ENCODE assay signal across 8 mouse cellular contexts in the genomic region with DNA sequence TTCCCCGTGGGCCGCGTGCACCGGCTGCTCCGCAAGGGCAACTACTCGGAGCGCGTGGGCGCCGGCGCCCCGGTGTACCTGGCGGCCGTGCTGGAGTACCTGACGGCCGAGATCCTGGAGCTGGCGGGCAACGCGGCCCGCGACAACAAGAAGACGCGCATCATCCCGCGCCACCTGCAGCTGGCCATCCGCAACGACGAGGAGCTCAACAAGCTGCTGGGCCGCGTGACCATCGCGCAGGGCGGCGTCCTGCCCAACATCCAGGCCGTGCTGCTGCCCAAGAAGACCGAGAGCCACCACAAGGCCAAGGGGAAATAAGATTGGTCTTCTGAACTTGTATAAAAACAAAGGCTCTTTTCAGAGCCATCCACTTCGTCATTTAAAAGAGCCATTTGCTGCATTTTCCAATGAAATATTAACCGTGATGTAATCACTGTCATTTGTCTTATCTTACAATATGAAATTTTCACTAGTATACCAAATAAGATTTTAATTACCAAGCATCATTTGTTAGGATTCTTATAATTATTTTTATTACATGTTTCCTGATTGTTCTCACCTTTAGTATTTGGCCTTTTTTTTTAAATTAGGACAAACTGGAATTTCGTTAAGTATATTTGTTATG. TPM values are rescaled to one million over a fixed set of nuclear protein-coding genes. Genes with fewer than 3 reads are reported as not detected.
DNase-seq lines count a peak whose midpoint lies in the region; ATAC-seq and TF ChIP-seq lines count a peak whose summit lies in the region.
"Not testable (repeated sequence)": the region's sequence is repeated elsewhere in the genome, so short reads cannot be mapped to it uniquely, and the experiment has no call there.

No protein-coding gene starts in this region.

- H3K9ac ChIP-seq in ES-Bruce4 (ENCODE audit: low read depth, poor library complexity, severe bottlenecking): peak overlapping the region; percentile 82
- H3K9ac ChIP-seq in forebrain, embryonic 14.5 days (ENCODE audit: low read length): peak overlapping the region; percentile 54; the same call in 1 of the 2 replicates
- 0 out of 2 replicates have a peak overlapping the region, but pooled peaks have one; percentile 38 for H3K9ac ChIP-seq in kidney, embryonic 15.5 days
- peak overlapping the region; percentile 85 for H3K9ac ChIP-seq in liver, embryonic 14.5 days (replicated peaks)
- H3K9ac ChIP-seq in midbrain, embryonic 15.5 days: not testable (repeated sequence)

- H3K4me3 ChIP-seq in ES-Bruce4 (ENCODE audit: low read depth, low read length): peak overlapping the region; percentile 59
- H3K4me3 ChIP-seq in cortical plate, adult 2 months (ENCODE audit: insufficient read depth, low read length): not testable (repeated sequence)
- peak overlapping the region; percentile 37 for H3K4me3 ChIP-seq in forebrain, embryonic 14.5 days (ENCODE audit: low read depth, low read length)
- H3K4me3 ChIP-seq in hindbrain, embryonic 10.5 days: peak overlapping the region; percentile 62
- H3K4me3 ChIP-seq in kidney, embryonic 15.5 days (replicated peaks): peak overlapping the region; percentile 51
- H3K4me3 ChIP-seq in liver, embryonic 14.5 days (ENCODE audit: insufficient read depth in 1 of 2, low read depth in 2 of 2, low read length in 2 of 2): peak overlapping the region; percentile 43 to 69
- peak overlapping the region; percentile 36 for H3K4me3 ChIP-seq in midbrain, embryonic 15.5 days

- H3K9me3 ChIP-seq in ES-Bruce4 (replicated peaks; ENCODE audit: control insufficient read depth, insufficient read depth, low read length, poor library complexity, severe bottlenecking); forebrain, embryonic 14.5 days (replicated peaks; ENCODE audit: control insufficient read depth, low read length); hindbrain, embryonic 10.5 days; kidney, embryonic 15.5 days (replicated peaks); liver, embryonic 14.5 days (ENCODE audit: control insufficient read depth, low read length); midbrain, embryonic 15.5 days: not testable (repeated sequence)

- H3K27me3 ChIP-seq in ES-Bruce4 (ENCODE audit: control insufficient read depth, insufficient read depth, low read length, poor library complexity, severe bottlenecking); forebrain, embryonic 14.5 days (replicated peaks; ENCODE audit: control insufficient read depth, insufficient read depth, low read length); hindbrain, embryonic 10.5 days (ENCODE audit: insufficient read depth, poor library complexity, severe bottlenecking); kidney, embryonic 15.5 days; liver, embryonic 14.5 days (ENCODE audit: control insufficient read depth, insufficient read depth, low read length); midbrain, embryonic 15.5 days (replicated peaks); splenic B cell, adult 2 months (ENCODE audit: control insufficient read depth, insufficient read depth, low read length, poor library complexity, severe bottlenecking): not testable (repeated sequence)

- peak; percentile 91 for TF ChIP-seq POLR2A in ES-Bruce4 (IDR thresholded peaks at IDR 0.05; ENCODE audit: insufficient read depth, low read length)
- TF ChIP-seq POLR2A in cortical plate, adult 2 months (IDR thresholded peaks at IDR 0.05; ENCODE audit: extremely low read depth, insufficient read depth, low read length): not testable (repeated sequence)

- H3K36me3 ChIP-seq in ES-Bruce4 (ENCODE audit: control insufficient read depth, insufficient read depth, low read length, poor library complexity, severe bottlenecking); forebrain, embryonic 14.5 days (ENCODE audit: control insufficient read depth, insufficient read depth, low read length); hindbrain, embryonic 10.5 days; kidney, embryonic 15.5 days; liver, embryonic 14.5 days (replicated peaks; ENCODE audit: control insufficient read depth, insufficient read depth, low read depth); midbrain, embryonic 15.5 days (replicated peaks); splenic B cell, adult 2 months (ENCODE audit: control insufficient read depth, insufficient read depth, low read length, poor library complexity, severe bottlenecking): not testable (repeated sequence)

- peak overlapping the region; percentile 96 for H3K27ac ChIP-seq in ES-Bruce4 (ENCODE audit: insufficient read depth, low read length)
- peak overlapping the region; percentile 95 for H3K27ac ChIP-seq in cortical plate, adult 2 months (ENCODE audit: insufficient read depth, low read length)
- peak overlapping the region; percentile 84 for H3K27ac ChIP-seq in forebrain, embryonic 14.5 days (ENCODE audit: low read depth, low read length)
- peak overlapping the region; percentile 91 for H3K27ac ChIP-seq in hindbrain, embryonic 10.5 days
- peak overlapping the region; percentile 98 for H3K27ac ChIP-seq in kidney, embryonic 15.5 days
- H3K27ac ChIP-seq in liver, embryonic 14.5 days: peak overlapping the region; percentile 98
- H3K27ac ChIP-seq in midbrain, embryonic 15.5 days: peak overlapping the region; percentile 86

- ATAC-seq in forebrain, embryonic 14.5 days; kidney, embryonic 15.5 days (replicated peaks; ENCODE audit: low FRiP score); liver, embryonic 14.5 days (ENCODE audit: insufficient read depth): not testable (repeated sequence)
- ATAC-seq in midbrain, embryonic 15.5 days (replicated peaks): peak; percentile 3

- DNase-seq in forebrain, embryonic 14.5 days (ENCODE audit: low spot score): peak; percentile 43
- DNase-seq in hindbrain, embryonic 10.5 days (ENCODE audit: low spot score); liver, embryonic 14.5 days (ENCODE audit: low read depth in 3 of 3, low spot score in 3 of 3): not testable (repeated sequence)
- peak; percentile 50 for DNase-seq in splenic B cell, adult 2 months (ENCODE audit: low read depth, low spot score)

- H3K4me1 ChIP-seq in ES-Bruce4 (ENCODE audit: control insufficient read depth, insufficient read depth, low read length); cortical plate, adult 2 months (ENCODE audit: control insufficient read depth, insufficient read depth, low read length): not testable (repeated sequence)
- peaks cover 28% of the 10 kb centered on the region for H3K4me1 ChIP-seq in forebrain, embryonic 14.5 days (ENCODE audit: control insufficient read depth, insufficient read depth, low read length)
- peaks cover 38% of the 10 kb centered on the region for H3K4me1 ChIP-seq in hindbrain, embryonic 10.5 days (replicated peaks)
- H3K4me1 ChIP-seq in kidney, embryonic 15.5 days: peaks cover 23% of the 10 kb centered on the region
- peaks cover 15 to 17% of the 10 kb centered on the region in 2 experiments for H3K4me1 ChIP-seq in liver, embryonic 14.5 days (replicated peaks; ENCODE audit: control insufficient read depth in 2 of 2, insufficient read depth in 2 of 2, low read length in 1 of 2)
- peaks cover 42% of the 10 kb centered on the region for H3K4me1 ChIP-seq in midbrain, embryonic 15.5 days

- not testable (repeated sequence) for TF ChIP-seq EP300 in ES-Bruce4 (IDR thresholded peaks at IDR 0.05; ENCODE audit: insufficient read depth, low read depth, low read length); liver, embryonic 14.5 days (IDR thresholded peaks at IDR 0.05; ENCODE audit: low read depth)

- WGBS in forebrain, embryonic 14.5 days: under 1% methylated on average over 6 of the region's 39 CpGs
- under 1% methylated on average over 11 of the region's 39 CpGs for WGBS in hindbrain, embryonic 10.5 days
- WGBS in kidney, embryonic 15.5 days: 0% methylated on average over 16 of the region's 39 CpGs
- 0% methylated on average over 5 of the region's 39 CpGs for WGBS in liver, embryonic 14.5 days (ENCODE audit: insufficient replicate concordance)
- under 1% methylated on average over 14 of the region's 39 CpGs for WGBS in midbrain, embryonic 15.5 days

- not testable (repeated sequence) for TF ChIP-seq CTCF in ES-Bruce4 (IDR thresholded peaks at IDR 0.05; ENCODE audit: low read depth, low read length); cortical plate, adult 2 months (IDR thresholded peaks at IDR 0.05; ENCODE audit: extremely low read depth, insufficient read depth, low read length); liver, embryonic 14.5 days (IDR thresholded peaks at IDR 0.05; ENCODE audit: low read depth)

- peak overlapping the region; percentile 83 for H3K4me2 ChIP-seq in forebrain, embryonic 14.5 days (ENCODE audit: low read length)
- peak overlapping the region; percentile 68 for H3K4me2 ChIP-seq in kidney, embryonic 15.5 days
- peak overlapping the region; percentile 96 for H3K4me2 ChIP-seq in liver, embryonic 14.5 days (ENCODE audit: low read depth)
- H3K4me2 ChIP-seq in midbrain, embryonic 15.5 days: peak overlapping the region; percentile 75

RNA-seq across cellular contexts. Expression of a gene that starts 0.5 kb away (rescaled TPM):
- polyA plus RNA-seq in ES-Bruce4 (2011; ENCODE audit: insufficient read depth, insufficient read length, low read depth, missing spikeins): 2.0 TPM in 1 of 2 replicates, not detected in the other
- polyA plus RNA-seq in cortical plate, adult 2 months (2012; rRNA removed): 0.32 and 0.92 TPM in 2 replicates
- polyA plus RNA-seq in forebrain, embryonic 14.5 days (2014; fragmentation: Nextera tagmentation; extraction: Ambion mirVana): 2.2 and 3.2 TPM in 2 replicates
- 1.8 and 2.2 TPM in 2 replicates for polyA plus RNA-seq in hindbrain, embryonic 10.5 days (2016; fragmentation: Nextera tagmentation; extraction: Ambion mirVana)
- 3.6 TPM in 2 replicates for polyA plus RNA-seq in kidney, embryonic 15.5 days (2015; fragmentation: Nextera tagmentation; extraction: Ambion mirVana)
- polyA plus RNA-seq in liver, embryonic 14.5 days (2012; rRNA removed): 10.4 and 25.5 TPM in 2 replicates
- 4.7 and 5.1 TPM in 2 replicates for polyA plus RNA-seq in liver, embryonic 14.5 days (2014; fragmentation: Nextera tagmentation; extraction: Ambion mirVana)
- 1.6 TPM in 1 of 2 replicates, not detected in the other for polyA plus RNA-seq in midbrain, embryonic 15.5 days (2015; fragmentation: Nextera tagmentation; extraction: Ambion mirVana)

RNA-seq across cellular contexts. Expression of a gene that starts 0.7 kb away (rescaled TPM):
- 21.5 and 23.2 TPM in 2 replicates for polyA plus RNA-seq in ES-Bruce4 (2011; ENCODE audit: insufficient read depth, insufficient read length, low read depth, missing spikeins)
- polyA plus RNA-seq in cortical plate, adult 2 months (2012; rRNA removed): 0.67 TPM in 1 of 2 replicates, not detected in the other
- polyA plus RNA-seq in forebrain, embryonic 14.5 days (2014; fragmentation: Nextera tagmentation; extraction: Ambion mirVana): 1.2 and 3.9 TPM in 2 replicates
- polyA plus RNA-seq in hindbrain, embryonic 10.5 days (2016; fragmentation: Nextera tagmentation; extraction: Ambion mirVana): 4.7 and 5.1 TPM in 2 replicates
- polyA plus RNA-seq in kidney, embryonic 15.5 days (2015; fragmentation: Nextera tagmentation; extraction: Ambion mirVana): 6.0 and 6.9 TPM in 2 replicates
- polyA plus RNA-seq in liver, embryonic 14.5 days (2012; rRNA removed): 15.9 and 35.2 TPM in 2 replicates
- polyA plus RNA-seq in liver, embryonic 14.5 days (2014; fragmentation: Nextera tagmentation; extraction: Ambion mirVana): 3.4 and 4.4 TPM in 2 replicates
- 1.3 and 1.5 TPM in 2 replicates for polyA plus RNA-seq in midbrain, embryonic 15.5 days (2015; fragmentation: Nextera tagmentation; extraction: Ambion mirVana)

RNA-seq across cellular contexts. Expression of a gene that starts 0.9 kb away (rescaled TPM):
- 3.2 and 4.7 TPM in 2 replicates for polyA plus RNA-seq in ES-Bruce4 (2011; ENCODE audit: insufficient read depth, insufficient read length, low read depth, missing spikeins)
- 2.6 and 3.0 TPM in 2 replicates for polyA plus RNA-seq in cortical plate, adult 2 months (2012; rRNA removed)
- 5.8 and 5.9 TPM in 2 replicates for polyA plus RNA-seq in forebrain, embryonic 14.5 days (2014; fragmentation: Nextera tagmentation; extraction: Ambion mirVana)
- 4.8 and 10.9 TPM in 2 replicates for polyA plus RNA-seq in hindbrain, embryonic 10.5 days (2016; fragmentation: Nextera tagmentation; extraction: Ambion mirVana)
- 6.5 and 7.5 TPM in 2 replicates for polyA plus RNA-seq in kidney, embryonic 15.5 days (2015; fragmentation: Nextera tagmentation; extraction: Ambion mirVana)
- polyA plus RNA-seq in liver, embryonic 14.5 days (2012; rRNA removed): 20.4 and 27.3 TPM in 2 replicates
- polyA plus RNA-seq in liver, embryonic 14.5 days (2014; fragmentation: Nextera tagmentation; extraction: Ambion mirVana): 7.1 and 7.2 TPM in 2 replicates
- polyA plus RNA-seq in midbrain, embryonic 15.5 days (2015; fragmentation: Nextera tagmentation; extraction: Ambion mirVana): 0.82 and 1.2 TPM in 2 replicates

RNA-seq across cellular contexts. Expression of a gene that starts 3.5 kb away (rescaled TPM):
- 13.4 and 16.7 TPM in 2 replicates for polyA plus RNA-seq in ES-Bruce4 (2011; ENCODE audit: insufficient read depth, insufficient read length, low read depth, missing spikeins)
- 7.8 and 11.4 TPM in 2 replicates for polyA plus RNA-seq in cortical plate, adult 2 months (2012; rRNA removed)
- polyA plus RNA-seq in forebrain, embryonic 14.5 days (2014; fragmentation: Nextera tagmentation; extraction: Ambion mirVana): 2.3 and 4.3 TPM in 2 replicates
- 7.0 and 7.3 TPM in 2 replicates for polyA plus RNA-seq in hindbrain, embryonic 10.5 days (2016; fragmentation: Nextera tagmentation; extraction: Ambion mirVana)
- polyA plus RNA-seq in kidney, embryonic 15.5 days (2015; fragmentation: Nextera tagmentation; extraction: Ambion mirVana): 10.6 and 10.9 TPM in 2 replicates
- 42.1 and 55.9 TPM in 2 replicates for polyA plus RNA-seq in liver, embryonic 14.5 days (2012; rRNA removed)
- 6.9 and 10.2 TPM in 2 replicates for polyA plus RNA-seq in liver, embryonic 14.5 days (2014; fragmentation: Nextera tagmentation; extraction: Ambion mirVana)
- polyA plus RNA-seq in midbrain, embryonic 15.5 days (2015; fragmentation: Nextera tagmentation; extraction: Ambion mirVana): 2.6 and 4.0 TPM in 2 replicates

RNA-seq across cellular contexts. Expression of a gene that starts 3.6 kb away (rescaled TPM):
- polyA plus RNA-seq in ES-Bruce4 (2011; ENCODE audit: insufficient read depth, insufficient read length, low read depth, missing spikeins): 5.0 and 8.2 TPM in 2 replicates
- 0.50 and 1.1 TPM in 2 replicates for polyA plus RNA-seq in cortical plate, adult 2 months (2012; rRNA removed)
- 65.4 and 105 TPM in 2 replicates for polyA plus RNA-seq in forebrain, embryonic 14.5 days (2014; fragmentation: Nextera tagmentation; extraction: Ambion mirVana)
- polyA plus RNA-seq in hindbrain, embryonic 10.5 days (2016; fragmentation: Nextera tagmentation; extraction: Ambion mirVana): 102 and 103 TPM in 2 replicates
- polyA plus RNA-seq in kidney, embryonic 15.5 days (2015; fragmentation: Nextera tagmentation; extraction: Ambion mirVana): 84.7 and 118 TPM in 2 replicates
- 10.8 and 14.3 TPM in 2 replicates for polyA plus RNA-seq in liver, embryonic 14.5 days (2012; rRNA removed)
- polyA plus RNA-seq in liver, embryonic 14.5 days (2014; fragmentation: Nextera tagmentation; extraction: Ambion mirVana): 150 and 151 TPM in 2 replicates
- polyA plus RNA-seq in midbrain, embryonic 15.5 days (2015; fragmentation: Nextera tagmentation; extraction: Ambion mirVana): 14.8 and 15.4 TPM in 2 replicates
